Mouse (Mus musculus): ENCODE results near the gene Prune2. TPM values are rescaled to one million over a fixed set of nuclear protein-coding genes. Genes with fewer than 3 reads are reported as not detected.

Prune2 gene
- polyA plus RNA-seq, 1 experiment, result 17.0 TPM

GRCm38 (mm10) chr19:17240170-17241077 lies 284.5 kb downstream of the Prune2 start:
- no peaks in the 10 kb centered on the region for H3K79me2 ChIP-seq (ENCODE audit: control insufficient read depth, insufficient read depth)
- H3K27me3 ChIP-seq (ENCODE audit: control insufficient read depth, insufficient read depth, insufficient read length), result no peaks in the 10 kb centered on the region
- TF ChIP-seq FOSL1 (IDR thresholded peaks at IDR 0.05; ENCODE audit: insufficient read depth, low read length, poor library complexity, severe bottlenecking) (no peak), CEBPB (IDR thresholded peaks at IDR 0.05; ENCODE audit: low read depth) (no peak), MYOG (IDR thresholded peaks at IDR 0.05; ENCODE audit: control insufficient read depth, extremely low read depth, insufficient read length) (no peak), MAX (IDR thresholded peaks at IDR 0.05) (no peak), MYOD1 (IDR thresholded peaks at IDR 0.05; ENCODE audit: control insufficient read depth, insufficient read length, low read depth) (no peak), USF1 (IDR thresholded peaks at IDR 0.05; ENCODE audit: low read depth) (no peak), CTCF (IDR thresholded peaks at IDR 0.05; ENCODE audit: control insufficient read depth, insufficient read depth, insufficient read length) (no peak)
- no peaks in the 10 kb centered on the region for H3K79me3 ChIP-seq (ENCODE audit: low read depth)
- no peaks in the 10 kb centered on the region for H3K36me3 ChIP-seq (ENCODE audit: control insufficient read depth, insufficient read depth)
- H3ac ChIP-seq (ENCODE audit: control insufficient read depth, insufficient read length, low read depth), result no peak overlapping the region
- H3K4me3 ChIP-seq (ENCODE audit: insufficient read depth, poor library complexity, severe bottlenecking), result no peak overlapping the region

GRCm38 (mm10) chr19:17241206-17241605 lies 285.3 kb downstream of the Prune2 start:
- no peak overlapping the region for H3ac ChIP-seq (ENCODE audit: control insufficient read depth, insufficient read length, low read depth)
- no peak overlapping the region for H3K4me3 ChIP-seq (ENCODE audit: insufficient read depth, poor library complexity, severe bottlenecking)
- no peaks in the 10 kb centered on the region for H3K27me3 ChIP-seq (ENCODE audit: control insufficient read depth, insufficient read depth, insufficient read length)
- no peaks in the 10 kb centered on the region for H3K79me3 ChIP-seq (ENCODE audit: low read depth)
- H3K36me3 ChIP-seq (ENCODE audit: control insufficient read depth, insufficient read depth), result no peaks in the 10 kb centered on the region
- H3K79me2 ChIP-seq (ENCODE audit: control insufficient read depth, insufficient read depth), result no peaks in the 10 kb centered on the region
- TF ChIP-seq USF1 (IDR thresholded peaks at IDR 0.05; ENCODE audit: low read depth), result no peak
- TF ChIP-seq MYOD1 (IDR thresholded peaks at IDR 0.05; ENCODE audit: control insufficient read depth, insufficient read length, low read depth), result no peak
- TF ChIP-seq FOSL1 (IDR thresholded peaks at IDR 0.05; ENCODE audit: insufficient read depth, low read length, poor library complexity, severe bottlenecking), result no peak
- TF ChIP-seq CEBPB (IDR thresholded peaks at IDR 0.05; ENCODE audit: low read depth), result no peak
- no peak for TF ChIP-seq CTCF (IDR thresholded peaks at IDR 0.05; ENCODE audit: control insufficient read depth, insufficient read depth, insufficient read length)
- no peak for TF ChIP-seq MYOG (IDR thresholded peaks at IDR 0.05; ENCODE audit: control insufficient read depth, extremely low read depth, insufficient read length)
- TF ChIP-seq MAX (IDR thresholded peaks at IDR 0.05), result no peak

- Histone ChIP-seq H3K4me3 (ENCODE audit: insufficient read depth, poor library complexity, severe bottlenecking) (no peak overlapping the region), H3K79me2 (ENCODE audit: control insufficient read depth, insufficient read depth) (no peaks in the 10 kb centered on the region), H3K79me3 (ENCODE audit: low read depth) (no peaks in the 10 kb centered on the region), H3ac (ENCODE audit: control insufficient read depth, insufficient read length, low read depth) (no peak overlapping the region), H3K27me3 (ENCODE audit: control insufficient read depth, insufficient read depth, insufficient read length) (no peaks in the 10 kb centered on the region), H3K36me3 (ENCODE audit: control insufficient read depth, insufficient read depth) (no peaks in the 10 kb centered on the region)
- TF ChIP-seq MAX (IDR thresholded peaks at IDR 0.05) (no peak), MYOD1 (IDR thresholded peaks at IDR 0.05; ENCODE audit: control insufficient read depth, insufficient read length, low read depth) (no peak), FOSL1 (IDR thresholded peaks at IDR 0.05; ENCODE audit: insufficient read depth, low read length, poor library complexity, severe bottlenecking) (no peak), MYOG (IDR thresholded peaks at IDR 0.05; ENCODE audit: control insufficient read depth, extremely low read depth, insufficient read length) (no peak)
Observed at GRCm38 (mm10) chr19:17242962-17243361, 287.0 kb downstream of the Prune2 start.

- no peaks in the 10 kb centered on the region for H3K27me3 ChIP-seq (ENCODE audit: control insufficient read depth, insufficient read depth, insufficient read length)
- no peak overlapping the region for H3ac ChIP-seq (ENCODE audit: control insufficient read depth, insufficient read length, low read depth)
- no peaks in the 10 kb centered on the region for H3K36me3 ChIP-seq (ENCODE audit: control insufficient read depth, insufficient read depth)
- no peaks in the 10 kb centered on the region for H3K79me3 ChIP-seq (ENCODE audit: low read depth)
- TF ChIP-seq CTCF (IDR thresholded peaks at IDR 0.05; ENCODE audit: control insufficient read depth, insufficient read depth, insufficient read length) (no peak), CEBPB (IDR thresholded peaks at IDR 0.05; ENCODE audit: low read depth) (no peak), FOSL1 (IDR thresholded peaks at IDR 0.05; ENCODE audit: insufficient read depth, low read length, poor library complexity, severe bottlenecking) (no peak), USF1 (IDR thresholded peaks at IDR 0.05; ENCODE audit: low read depth) (no peak), MAX (IDR thresholded peaks at IDR 0.05) (no peak), MYOD1 (IDR thresholded peaks at IDR 0.05; ENCODE audit: control insufficient read depth, insufficient read length, low read depth) (no peak), MYOG (IDR thresholded peaks at IDR 0.05; ENCODE audit: control insufficient read depth, extremely low read depth, insufficient read length) (no peak)
- H3K4me3 ChIP-seq (ENCODE audit: insufficient read depth, poor library complexity, severe bottlenecking), result no peak overlapping the region
- no peaks in the 10 kb centered on the region for H3K79me2 ChIP-seq (ENCODE audit: control insufficient read depth, insufficient read depth)
Observed at GRCm38 (mm10) chr19:17244544-17244943, 288.6 kb downstream of the Prune2 start.

- Histone ChIP-seq H3K79me3 (ENCODE audit: low read depth) (no peaks in the 10 kb centered on the region), H3K4me3 (ENCODE audit: insufficient read depth, poor library complexity, severe bottlenecking) (no peak overlapping the region), H3ac (ENCODE audit: control insufficient read depth, insufficient read length, low read depth) (no peak overlapping the region), H3K79me2 (ENCODE audit: control insufficient read depth, insufficient read depth) (no peaks in the 10 kb centered on the region), H3K27me3 (ENCODE audit: control insufficient read depth, insufficient read depth, insufficient read length) (no peaks in the 10 kb centered on the region), H3K36me3 (ENCODE audit: control insufficient read depth, insufficient read depth) (no peaks in the 10 kb centered on the region)
- TF ChIP-seq MAX (IDR thresholded peaks at IDR 0.05) (no peak), MYOD1 (IDR thresholded peaks at IDR 0.05; ENCODE audit: control insufficient read depth, insufficient read length, low read depth) (no peak), USF1 (IDR thresholded peaks at IDR 0.05; ENCODE audit: low read depth) (no peak), CTCF (IDR thresholded peaks at IDR 0.05; ENCODE audit: control insufficient read depth, insufficient read depth, insufficient read length) (no peak), CEBPB (IDR thresholded peaks at IDR 0.05; ENCODE audit: low read depth) (no peak), MYOG (IDR thresholded peaks at IDR 0.05; ENCODE audit: control insufficient read depth, extremely low read depth, insufficient read length) (no peak), FOSL1 (IDR thresholded peaks at IDR 0.05; ENCODE audit: insufficient read depth, low read length, poor library complexity, severe bottlenecking) (no peak)
Observed at GRCm38 (mm10) chr19:17247352-17247925, 291.5 kb downstream of the Prune2 start.
